Mouse (Mus musculus) midbrain, embryonic 13.5 days (tissue): ENCODE data around the gene Xrcc4. TPM values are rescaled to one million over a fixed set of nuclear protein-coding genes. Genes with fewer than 3 reads are reported as not detected.
"Not testable (repeated sequence)": the region's sequence is repeated elsewhere in the genome, so short reads cannot be mapped to it uniquely, and the experiment has no call there.

Experiments
- ATAC-seq: fragments of 200-750 bp; cut with Nextera tagmentation; 2 replicates; pipeline ENCODE4 v1.8.0; 2017; ENCODE audit warnings: mild to moderate bottlenecking, moderate TSS enrichment, moderate library complexity
- H3K27ac ChIP-seq: fragments of 300-500 bp; sonication (generic); 2 replicates; pipeline ENCODE4 v1.5.1; 2015; ENCODE audit warnings: inconsistent platforms, mild to moderate bottlenecking, moderate library complexity
- H3K27me3 ChIP-seq: fragments of 300-500 bp; sonication (generic); 2 replicates; pipeline ENCODE4 v1.6.1; 2015; ENCODE audit warnings: mild to moderate bottlenecking, inconsistent platforms
- H3K36me3 ChIP-seq: fragments of 300-500 bp; sonication (generic); 2 replicates; pipeline ENCODE4 v1.6.1; 2015; ENCODE audit warnings: mild to moderate bottlenecking, inconsistent platforms
- H3K4me1 ChIP-seq: fragments of 300-500 bp; sonication (generic); replicated peaks from 2 replicates; pipeline ENCODE4 v1.6.1; 2015; ENCODE audit warnings: inconsistent platforms
- H3K4me2 ChIP-seq: fragments of 300-500 bp; sonication (generic); replicated peaks from 2 replicates; pipeline ENCODE4 v1.6.1; 2015; ENCODE audit warnings: moderate library complexity, mild to moderate bottlenecking, inconsistent platforms
- H3K4me3 ChIP-seq: fragments of 300-500 bp; sonication (generic); replicated peaks from 2 replicates; pipeline ENCODE4 v1.5.1; 2015; ENCODE audit warnings: mild to moderate bottlenecking, inconsistent platforms
- H3K9ac ChIP-seq: fragments of 300-500 bp; sonication (generic); replicated peaks from 2 replicates; pipeline ENCODE4 v1.6.1; 2015; ENCODE audit warnings: mild to moderate bottlenecking, inconsistent platforms
- H3K9me3 ChIP-seq: fragments of 300-500 bp; sonication (generic); 2 replicates; pipeline ENCODE4 v1.6.1; 2016; ENCODE audit warnings: mild to moderate bottlenecking, inconsistent platforms
- WGBS: fragments of 180-500 bp; shearing (Covaris S2); methylation state at CpG from one replicate; pipeline ENCODE4 v1.1.7; 2015; 5-methylcytosine and 5-hydroxymethylcytosine counted together
- polyA plus RNA-seq: library from polyadenylated mRNA; unstranded; fragments of >200 nt; fragmentation: Nextera tagmentation; extraction: Ambion mirVana; gene quantifications from 2 replicates; pipeline ENCODE4 v1.2.1, GENCODE M21; 2015

Xrcc4 gene
- polyA plus RNA-seq, 1 experiment from 2014 or later: 12.9 TPM

GRCm38 (mm10) chr13:89797721-89798120 is 291.7 kb downstream of the Xrcc4 start:
- Histone ChIP-seq H3K4me3 (no peak overlapping the region), H3K4me2 (no peak overlapping the region), H3K27me3 (no peaks in the 10 kb centered on the region), H3K27ac (no peak overlapping the region), H3K9ac (no peak overlapping the region), H3K9me3 (no peaks in the 10 kb centered on the region), H3K4me1 (peaks cover 4% of the 10 kb centered on the region), H3K36me3 (no peaks in the 10 kb centered on the region)
- peak; percentile 99 for ATAC-seq
- WGBS: 9% methylated on average over 3 of the region's 3 CpGs

- Histone ChIP-seq H3K4me2 (no peak overlapping the region), H3K4me1 (peaks cover 4% of the 10 kb centered on the region; the same call in 1 of the 2 replicates), H3K27me3 (no peaks in the 10 kb centered on the region), H3K36me3 (no peaks in the 10 kb centered on the region), H3K4me3 (no peak overlapping the region), H3K27ac (no peak overlapping the region), H3K9ac (no peak overlapping the region), H3K9me3 (no peaks in the 10 kb centered on the region)
- WGBS: 71% methylated on average over 5 of the region's 5 CpGs
- ATAC-seq: no peak
Measured at GRCm38 (mm10) chr13:89791475-89791874, 297.9 kb downstream of the Xrcc4 start.

- H3K27me3 ChIP-seq: no peaks in the 10 kb centered on the region
- peaks cover 10% of the 10 kb centered on the region for H3K4me1 ChIP-seq
- H3K4me2 ChIP-seq: no peak overlapping the region
- no peak overlapping the region for H3K4me3 ChIP-seq
- no peaks in the 10 kb centered on the region for H3K9me3 ChIP-seq
- 74% methylated on average over 2 of the region's 2 CpGs for WGBS
- no peaks in the 10 kb centered on the region for H3K36me3 ChIP-seq
- no peak overlapping the region for H3K27ac ChIP-seq
- no peak overlapping the region for H3K9ac ChIP-seq
- ATAC-seq: no peak
Measured at GRCm38 (mm10) chr13:89782886-89783285, 306.5 kb downstream of the Xrcc4 start.

GRCm38 (mm10) chr13:89780276-89780675 is 309.1 kb downstream of the Xrcc4 start:
- Histone ChIP-seq H3K4me1 (peaks cover 15% of the 10 kb centered on the region), H3K4me2 (no peak overlapping the region), H3K9me3 (no peaks in the 10 kb centered on the region), H3K4me3 (no peak overlapping the region), H3K9ac (no peak overlapping the region), H3K27me3 (no peaks in the 10 kb centered on the region), H3K36me3 (no peaks in the 10 kb centered on the region), H3K27ac (no peak overlapping the region)
- ATAC-seq: no peak
- WGBS: 43% methylated on average over 3 of the region's 3 CpGs

GRCm38 (mm10) chr13:89779208-89779911 is 310.0 kb downstream of the Xrcc4 start:
- peaks cover 15% of the 10 kb centered on the region for H3K4me1 ChIP-seq
- no peaks in the 10 kb centered on the region for H3K9me3 ChIP-seq
- 59% methylated on average over 7 of the region's 7 CpGs for WGBS
- no peak for ATAC-seq
- no peaks in the 10 kb centered on the region for H3K36me3 ChIP-seq
- no peak overlapping the region for H3K4me2 ChIP-seq
- no peak overlapping the region for H3K27ac ChIP-seq
- no peak overlapping the region for H3K9ac ChIP-seq
- H3K4me3 ChIP-seq: no peak overlapping the region
- no peaks in the 10 kb centered on the region for H3K27me3 ChIP-seq

GRCm38 (mm10) chr13:89777764-89778163 is 311.6 kb downstream of the Xrcc4 start:
- ATAC-seq: 0 out of 2 replicates have a peak, but pooled peaks have one; percentile 37

GRCm38 (mm10) chr13:89777146-89777545 is 312.3 kb downstream of the Xrcc4 start:
- no peak overlapping the region for H3K4me2 ChIP-seq
- peaks cover 15% of the 10 kb centered on the region for H3K4me1 ChIP-seq
- no peak for ATAC-seq
- H3K4me3 ChIP-seq: no peak overlapping the region
- 88% methylated on average over 1 of the region's 1 CpGs for WGBS
- H3K9ac ChIP-seq: no peak overlapping the region
- H3K36me3 ChIP-seq: no peaks in the 10 kb centered on the region
- H3K27ac ChIP-seq: no peak overlapping the region
- H3K27me3 ChIP-seq: no peaks in the 10 kb centered on the region
- no peaks in the 10 kb centered on the region for H3K9me3 ChIP-seq

More at GRCm38 (mm10) chr13:89777764-89778163, 311.6 kb downstream of the Xrcc4 start:
- no peak overlapping the region for H3K27ac ChIP-seq
- peaks cover 15% of the 10 kb centered on the region for H3K4me1 ChIP-seq
- H3K9ac ChIP-seq: no peak overlapping the region
- H3K4me2 ChIP-seq: no peak overlapping the region
- no peaks in the 10 kb centered on the region for H3K9me3 ChIP-seq
- no peak overlapping the region for H3K4me3 ChIP-seq
- H3K27me3 ChIP-seq: no peaks in the 10 kb centered on the region
- WGBS: 22% methylated on average over 1 of the region's 1 CpGs
- H3K36me3 ChIP-seq: no peaks in the 10 kb centered on the region

GRCm38 (mm10) chr13:89766551-89766950 is 322.9 kb downstream of the Xrcc4 start:
- no peaks in the 10 kb centered on the region for H3K4me1 ChIP-seq
- no peak overlapping the region for H3K4me3 ChIP-seq
- 86% methylated on average over 1 of the region's 1 CpGs for WGBS
- no peaks in the 10 kb centered on the region for H3K27me3 ChIP-seq
- no peaks in the 10 kb centered on the region for H3K9me3 ChIP-seq
- H3K9ac ChIP-seq: no peak overlapping the region
- H3K36me3 ChIP-seq: no peaks in the 10 kb centered on the region
- H3K4me2 ChIP-seq: no peak overlapping the region
- no peak for ATAC-seq
- H3K27ac ChIP-seq: no peak overlapping the region

- Histone ChIP-seq H3K36me3 (no peaks in the 10 kb centered on the region), H3K9me3 (no peaks in the 10 kb centered on the region), H3K4me2 (no peak overlapping the region), H3K9ac (no peak overlapping the region), H3K4me3 (no peak overlapping the region), H3K27me3 (no peaks in the 10 kb centered on the region), H3K27ac (no peak overlapping the region), H3K4me1 (no peaks in the 10 kb centered on the region)
- ATAC-seq: no peak
- 88% methylated on average over 3 of the region's 3 CpGs for WGBS
Measured at GRCm38 (mm10) chr13:89765966-89766365, 323.4 kb downstream of the Xrcc4 start.

- Histone ChIP-seq H3K9ac (no peak overlapping the region), H3K27me3 (no peaks in the 10 kb centered on the region), H3K4me3 (no peak overlapping the region), H3K9me3 (no peaks in the 10 kb centered on the region), H3K27ac (no peak overlapping the region), H3K36me3 (no peaks in the 10 kb centered on the region), H3K4me1 (no peaks in the 10 kb centered on the region), H3K4me2 (no peak overlapping the region)
- no peak for ATAC-seq
- 83% methylated on average over 3 of the region's 3 CpGs for WGBS
Measured at GRCm38 (mm10) chr13:89762339-89762738, 327.1 kb downstream of the Xrcc4 start.

- H3K27me3 ChIP-seq: no peaks in the 10 kb centered on the region
- no peaks in the 10 kb centered on the region for H3K9me3 ChIP-seq
- no peaks in the 10 kb centered on the region for H3K36me3 ChIP-seq
- no peak overlapping the region for H3K4me3 ChIP-seq
- ATAC-seq: no peak
- no peak overlapping the region for H3K27ac ChIP-seq
- H3K9ac ChIP-seq: no peak overlapping the region
- H3K4me1 ChIP-seq: no peaks in the 10 kb centered on the region
- no peak overlapping the region for H3K4me2 ChIP-seq
Measured at GRCm38 (mm10) chr13:89756347-89756746, 333.1 kb downstream of the Xrcc4 start.

- not testable (repeated sequence) for H3K4me2 ChIP-seq, H3K9me3 ChIP-seq, H3K36me3 ChIP-seq, H3K27me3 ChIP-seq, H3K4me3 ChIP-seq, H3K4me1 ChIP-seq, H3K9ac ChIP-seq, H3K27ac ChIP-seq, ATAC-seq
- WGBS: 17% methylated on average over 3 of the region's 3 CpGs
Measured at GRCm38 (mm10) chr13:89750562-89750961, 338.8 kb downstream of the Xrcc4 start.

GRCm38 (mm10) chr13:89743201-89743600 is 346.2 kb downstream of the Xrcc4 start:
- no peak for ATAC-seq
- H3K9me3 ChIP-seq: no peaks in the 10 kb centered on the region
- H3K4me1 ChIP-seq: peaks cover 16% of the 10 kb centered on the region
- peak overlapping the region; percentile 75; the same call in 1 of the 2 replicates for H3K9ac ChIP-seq
- peaks cover 9% of the 10 kb centered on the region for H3K27me3 ChIP-seq
- under 1% methylated on average over 8 of the region's 8 CpGs for WGBS
- H3K4me3 ChIP-seq: peak overlapping the region; percentile 69
- H3K36me3 ChIP-seq: no peaks in the 10 kb centered on the region
- H3K27ac ChIP-seq: no peak overlapping the region
- H3K4me2 ChIP-seq: peak overlapping the region; percentile 96
